Mouse (Mus musculus): ENCODE data around the gene Pde6h. TPM values are rescaled to one million over a fixed set of nuclear protein-coding genes. Genes with fewer than 3 reads are reported as not detected.

Pde6h gene
- total and polyA plus RNA-seq, 3 experiments: 0.08 TPM; not detected in 2

DNA sequence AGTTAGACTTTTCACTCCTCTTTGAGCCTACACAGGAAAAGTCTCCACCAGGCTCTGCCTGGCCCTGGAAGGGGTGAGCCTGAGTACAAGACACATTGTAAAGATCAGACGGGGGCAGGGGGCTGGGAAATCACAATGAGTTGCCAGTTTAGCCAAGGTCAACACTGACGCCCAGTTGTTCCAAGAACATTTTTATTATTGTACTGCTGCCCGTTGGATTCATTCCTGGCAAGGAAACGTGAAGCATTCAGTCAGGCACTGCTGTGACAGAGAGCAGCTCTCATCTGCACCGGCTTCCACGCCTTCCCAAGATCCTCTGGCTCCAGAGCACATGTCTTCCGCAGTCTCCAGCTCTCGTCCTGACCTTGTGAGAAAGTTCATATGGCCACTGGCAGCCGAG lies 35.8 kb upstream of the Pde6h start:
- no peak overlapping the region for H3K4me3 ChIP-seq (ENCODE audit: control insufficient read depth in 1 of 2, insufficient read depth in 1 of 2, low read depth in 2 of 2, low read length in 2 of 2)
- no peaks in the 10 kb centered on the region for H3K36me3 ChIP-seq (ENCODE audit: control insufficient read depth in 1 of 2, insufficient read depth in 2 of 2, low read length in 2 of 2)
- DNase-seq (ENCODE audit: low read depth, low spot score): no peak
- no peaks in the 10 kb centered on the region for H3K4me1 ChIP-seq (ENCODE audit: control insufficient read depth in 1 of 2, insufficient read depth in 2 of 2, low read length in 2 of 2)
- H3K9ac ChIP-seq (ENCODE audit: control insufficient read depth, low read depth, low read length, poor library complexity, severe bottlenecking): no peak overlapping the region
- H3K9me3 ChIP-seq (replicated peaks; ENCODE audit: insufficient read depth, low read length): no peaks in the 10 kb centered on the region
- H3K27me3 ChIP-seq (ENCODE audit: control insufficient read depth in 1 of 2, insufficient read depth in 2 of 2, low read length in 2 of 2): peaks cover 0 to 5% of the 10 kb centered on the region in 2 experiments; a peak in 2 of 4 replicates
- no peak overlapping the region for H3K27ac ChIP-seq (ENCODE audit: control insufficient read depth, low read depth, low read length)
- TF ChIP-seq NRF1 (IDR thresholded peaks at IDR 0.05; ENCODE audit: insufficient read depth, low read depth, low read length, poor library complexity, severe bottlenecking): no peak
- TF ChIP-seq CHD1 (IDR thresholded peaks at IDR 0.05; ENCODE audit: low read depth, low read length): no peak
- TF ChIP-seq ELF1 (IDR thresholded peaks at IDR 0.05; ENCODE audit: low read depth, low read length): no peak
- TF ChIP-seq TCF12 (IDR thresholded peaks at IDR 0.05; ENCODE audit: low read depth, low read length): no peak
- TF ChIP-seq CHD2 (IDR thresholded peaks at IDR 0.05; ENCODE audit: low read length): no peak
- TF ChIP-seq POLR2A (IDR thresholded peaks at IDR 0.05; ENCODE audit: control insufficient read depth in 1 of 2, insufficient read depth in 1 of 2, low read depth in 1 of 2, low read length in 2 of 2, poor library complexity in 1 of 2): no peak
- TF ChIP-seq ETS1 (IDR thresholded peaks at IDR 0.05; ENCODE audit: low read depth, low read length): no peak
- TF ChIP-seq EP300 (IDR thresholded peaks at IDR 0.05; ENCODE audit: low read depth in 1 of 2, low read length in 2 of 2): no peak
- no peak for TF ChIP-seq SIN3A (IDR thresholded peaks at IDR 0.05; ENCODE audit: low read length)
- H3K79me2 ChIP-seq (ENCODE audit: control insufficient read depth, insufficient read depth, low read length, poor library complexity): no peaks in the 10 kb centered on the region

DNA sequence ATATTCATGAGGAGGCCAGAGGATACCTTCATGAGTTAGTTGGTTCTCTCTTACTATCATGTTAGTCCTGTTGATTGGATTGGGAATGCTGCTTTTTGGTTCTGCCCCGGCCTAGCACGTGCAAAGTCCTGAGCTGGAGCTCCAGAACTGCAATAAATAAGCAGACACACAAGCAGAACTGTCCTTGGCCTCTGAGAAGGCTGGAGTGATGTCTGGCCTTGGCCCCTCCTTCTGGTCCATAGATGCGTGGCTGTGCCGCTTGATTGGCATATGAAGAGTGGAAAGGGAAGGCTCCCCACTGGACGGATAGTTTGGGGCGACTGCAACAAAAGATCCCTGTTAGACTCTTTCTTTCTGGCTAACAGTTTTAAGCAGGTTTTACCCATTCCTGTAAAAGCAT lies 34.6 kb upstream of the Pde6h start:
- Histone ChIP-seq H3K79me2 (ENCODE audit: control insufficient read depth, insufficient read depth, low read length, poor library complexity) (no peaks in the 10 kb centered on the region), H3K4me3 (ENCODE audit: control insufficient read depth in 1 of 2, insufficient read depth in 1 of 2, low read depth in 2 of 2, low read length in 2 of 2) (no peak overlapping the region), H3K9me3 (replicated peaks; ENCODE audit: insufficient read depth, low read length) (no peaks in the 10 kb centered on the region), H3K36me3 (ENCODE audit: control insufficient read depth in 1 of 2, insufficient read depth in 2 of 2, low read length in 2 of 2) (no peaks in the 10 kb centered on the region), H3K9ac (ENCODE audit: control insufficient read depth, low read depth, low read length, poor library complexity, severe bottlenecking) (no peak overlapping the region), H3K27ac (ENCODE audit: control insufficient read depth, low read depth, low read length) (no peak overlapping the region), H3K27me3 (ENCODE audit: control insufficient read depth in 1 of 2, insufficient read depth in 2 of 2, low read length in 2 of 2) (peaks cover 0 to 5% of the 10 kb centered on the region in 2 experiments; a peak in 2 of 4 replicates), H3K4me1 (ENCODE audit: control insufficient read depth in 1 of 2, insufficient read depth in 2 of 2, low read length in 2 of 2) (no peaks in the 10 kb centered on the region)
- TF ChIP-seq UBTF (IDR thresholded peaks at IDR 0.05; ENCODE audit: borderline replicate concordance, insufficient read depth, low read depth, low read length) (no peak), MXI1 (IDR thresholded peaks at IDR 0.05; ENCODE audit: low read depth, low read length) (no peak), ZMIZ1 (IDR thresholded peaks at IDR 0.05; ENCODE audit: low read depth, low read length) (no peak), POLR2AphosphoS2 (IDR thresholded peaks at IDR 0.05; ENCODE audit: low read length) (no peak), ELF1 (IDR thresholded peaks at IDR 0.05; ENCODE audit: low read depth, low read length) (no peak), TCF12 (IDR thresholded peaks at IDR 0.05; ENCODE audit: low read depth, low read length) (no peak), EP300 (IDR thresholded peaks at IDR 0.05; ENCODE audit: low read depth in 1 of 2, low read length in 2 of 2) (no peak), GATA1 (IDR thresholded peaks at IDR 0.05; ENCODE audit: low read depth, low read length) (no peak), MYB (IDR thresholded peaks at IDR 0.05; ENCODE audit: low read depth, low read length) (no peak), HCFC1 (IDR thresholded peaks at IDR 0.05; ENCODE audit: low read depth, low read length) (no peak), USF2 (IDR thresholded peaks at IDR 0.05; ENCODE audit: borderline replicate concordance in 1 of 2, insufficient read depth in 1 of 2, low read depth in 1 of 2, low read length in 2 of 2) (no peak), CHD2 (IDR thresholded peaks at IDR 0.05; ENCODE audit: low read length) (no peak), MYC (IDR thresholded peaks at IDR 0.05; ENCODE audit: low read depth, low read length) (no peak), ZC3H11A (IDR thresholded peaks at IDR 0.05; ENCODE audit: low read depth, low read length) (no peak), TBP (IDR thresholded peaks at IDR 0.05; ENCODE audit: low read depth, low read length) (no peak), CTCF (IDR thresholded peaks at IDR 0.05 in 2 of 3, conservative IDR thresholded peaks at IDR 0.05 in 1 of 3; ENCODE audit: control insufficient read depth in 1 of 3, insufficient read depth in 1 of 3, low read depth in 2 of 3, low read length in 3 of 3, poor library complexity in 1 of 3, severe bottlenecking in 1 of 3) (no peak), GABPA (IDR thresholded peaks at IDR 0.05; ENCODE audit: low read depth, low read length) (no peak), MAX (IDR thresholded peaks at IDR 0.05; ENCODE audit: low read length) (no peak), MEF2A (IDR thresholded peaks at IDR 0.05; ENCODE audit: extremely low read depth, insufficient replicate concordance, low read depth, low read length, poor library complexity, severe bottlenecking) (no peak), KAT2A (conservative IDR thresholded peaks at IDR 0.05; ENCODE audit: low read depth, low read length) (no peak)
- no peak for DNase-seq (ENCODE audit: low read depth, low spot score)

All from MEL (cell line).